Mouse (Mus musculus) MEL (cell line): ENCODE results near the gene Epn3. TPM values are rescaled to one million over a fixed set of nuclear protein-coding genes. Genes with fewer than 3 reads are reported as not detected.

ENCODE experiments used
- DNase-seq: peaks from one replicate; pipeline ENCODE4 v3.0.0; 2011; ENCODE audit warnings: low read depth, low spot score
- H3K27ac ChIP-seq: 2 replicates; pipeline ENCODE4 v1.5.1; 2012; ENCODE audit warnings: low read depth, mild to moderate bottlenecking, control low read depth, low read length, moderate library complexity; ENCODE audit not compliant: control insufficient read depth
- H3K27me3 ChIP-seq, 2 experiments: fragments of 150-350 bp in 1 of 2; sonication (generic) in 1 of 2; 2 replicates each; pipeline ENCODE4 v1.6.1; 2012; ENCODE audit warnings: low read length in 2 of 2, mild to moderate bottlenecking in 2 of 2, improper control_type of control experiment in 1 of 2, moderate library complexity in 1 of 2; ENCODE audit not compliant: insufficient read depth in 2 of 2, control insufficient read depth in 1 of 2
- H3K36me3 ChIP-seq, 2 experiments: 2 replicates each; pipeline ENCODE4 v1.6.1; 2012 to 2014; ENCODE audit warnings: low read length in 2 of 2, improper control_type of control experiment in 1 of 2, inconsistent platforms in 1 of 2, mild to moderate bottlenecking in 1 of 2; ENCODE audit not compliant: insufficient read depth in 2 of 2, control insufficient read depth in 1 of 2
- H3K4me1 ChIP-seq, 2 experiments: fragments of 150-350 bp in 1 of 2; sonication (generic) in 1 of 2; 2 replicates each; pipeline ENCODE4 v1.6.1; 2012; ENCODE audit warnings: low read length in 2 of 2, improper control_type of control experiment in 1 of 2, mild to moderate bottlenecking in 1 of 2; ENCODE audit not compliant: insufficient read depth in 2 of 2, control insufficient read depth in 1 of 2
- H3K4me3 ChIP-seq, 2 experiments: fragments of 150-350 bp in 1 of 2; sonication (generic) in 1 of 2; 2 replicates each; pipeline ENCODE4 v1.5.1; 2012; ENCODE audit warnings: low read depth in 2 of 2, low read length in 2 of 2, mild to moderate bottlenecking in 2 of 2, moderate library complexity in 2 of 2, control low read depth in 1 of 2, improper control_type of control experiment in 1 of 2; ENCODE audit not compliant: control insufficient read depth in 1 of 2, insufficient read depth in 1 of 2
- H3K79me2 ChIP-seq: 2 replicates; pipeline ENCODE4 v1.6.1; 2012; ENCODE audit warnings: mild to moderate bottlenecking, low read length, moderate library complexity; ENCODE audit not compliant: control insufficient read depth, poor library complexity, insufficient read depth
- H3K9ac ChIP-seq: 2 replicates; pipeline ENCODE4 v1.6.1; 2012; ENCODE audit warnings: low read depth, mild to moderate bottlenecking, control low read depth, low read length, moderate library complexity; ENCODE audit not compliant: control insufficient read depth, poor library complexity, severe bottlenecking
- H3K9me3 ChIP-seq: fragments of 150-350 bp; sonication (generic); replicated peaks from 2 replicates; pipeline ENCODE4 v1.6.1; 2012; ENCODE audit warnings: mild to moderate bottlenecking, low read length, improper control_type of control experiment, moderate library complexity; ENCODE audit not compliant: insufficient read depth
- BHLHE40 ChIP-seq: IDR thresholded peaks from 2 replicates; pipeline ENCODE4 v1.6.1; 2012; ENCODE audit warnings: low read depth, mild to moderate bottlenecking, inconsistent platforms, low read length, improper control_type of control experiment, borderline replicate concordance
- ELF1 ChIP-seq: IDR thresholded peaks from 2 replicates; pipeline ENCODE4 v1.6.1; 2014; ENCODE audit warnings: low read depth, mild to moderate bottlenecking, inconsistent platforms, low read length, improper control_type of control experiment, moderate library complexity
- EP300 ChIP-seq, 2 experiments: IDR thresholded peaks; 2 replicates each; pipeline ENCODE4 v1.6.1; 2011; ENCODE audit warnings: improper control_type of control experiment in 2 of 2, low read length in 2 of 2, low read depth in 1 of 2, mild to moderate bottlenecking in 1 of 2
- MAX ChIP-seq: IDR thresholded peaks from 2 replicates; pipeline ENCODE4 v1.6.1; 2011; ENCODE audit warnings: low read length, improper control_type of control experiment
- MAZ ChIP-seq: IDR thresholded peaks from 2 replicates; pipeline ENCODE4 v1.6.1; 2012; ENCODE audit warnings: low read depth, mild to moderate bottlenecking, inconsistent platforms, low read length, improper control_type of control experiment
- MEF2A ChIP-seq: IDR thresholded peaks from 2 replicates; pipeline ENCODE4 v1.6.1; 2014; ENCODE audit warnings: low read depth, mild to moderate bottlenecking, inconsistent platforms, low read length, improper control_type of control experiment; ENCODE audit not compliant: poor library complexity, insufficient replicate concordance, severe bottlenecking; ENCODE audit errors: extremely low read depth
- MXI1 ChIP-seq: IDR thresholded peaks from 2 replicates; pipeline ENCODE4 v1.6.1; 2011; ENCODE audit warnings: mild to moderate bottlenecking, low read depth, low read length, improper control_type of control experiment
- MYB ChIP-seq: IDR thresholded peaks from 2 replicates; pipeline ENCODE4 v1.6.1; 2011; ENCODE audit warnings: mild to moderate bottlenecking, low read depth, low read length, improper control_type of control experiment
- MYC ChIP-seq: IDR thresholded peaks from 2 replicates; pipeline ENCODE4 v1.6.1; 2011; ENCODE audit warnings: low read depth, mild to moderate bottlenecking, low read length, improper control_type of control experiment, moderate library complexity
- POLR2AphosphoS2 ChIP-seq: IDR thresholded peaks from 2 replicates; pipeline ENCODE4 v1.6.1; 2011; ENCODE audit warnings: low read length, improper control_type of control experiment
- POLR2AphosphoS5 ChIP-seq: IDR thresholded peaks from 2 replicates; pipeline ENCODE4 v1.6.1; 2012; ENCODE audit warnings: low read depth, borderline replicate concordance, mild to moderate bottlenecking, inconsistent platforms, low read length, moderate library complexity, mixed read lengths
- RAD21 ChIP-seq: IDR thresholded peaks from 2 replicates; pipeline ENCODE4 v1.6.1; 2011; ENCODE audit warnings: mild to moderate bottlenecking, low read depth, low read length, improper control_type of control experiment
- RCOR1 ChIP-seq: IDR thresholded peaks from 2 replicates; pipeline ENCODE4 v1.6.1; 2012; ENCODE audit warnings: low read depth, mild to moderate bottlenecking, inconsistent platforms, low read length, improper control_type of control experiment
- SIN3A ChIP-seq: IDR thresholded peaks from 2 replicates; pipeline ENCODE4 v1.6.1; 2012; ENCODE audit warnings: low read length, improper control_type of control experiment, inconsistent platforms
- TAL1 ChIP-seq: IDR thresholded peaks from 2 replicates; pipeline ENCODE4 v1.6.1; 2012; ENCODE audit warnings: mild to moderate bottlenecking, inconsistent platforms, low read length, moderate library complexity, mixed read lengths
- TBP ChIP-seq: IDR thresholded peaks from 2 replicates; pipeline ENCODE4 v1.8.0; 2011; ENCODE audit warnings: low read depth, low read length, improper control_type of control experiment
- TCF12 ChIP-seq: IDR thresholded peaks from 2 replicates; pipeline ENCODE4 v1.6.1; 2014; ENCODE audit warnings: low read depth, mild to moderate bottlenecking, inconsistent platforms, low read length, improper control_type of control experiment, moderate library complexity
- UBTF ChIP-seq: IDR thresholded peaks from 2 replicates; pipeline ENCODE4 v1.6.1; 2012; ENCODE audit warnings: low read depth, mild to moderate bottlenecking, inconsistent platforms, low read length, improper control_type of control experiment, moderate library complexity, borderline replicate concordance; ENCODE audit not compliant: insufficient read depth
- ZNF384 ChIP-seq: IDR thresholded peaks from 2 replicates; pipeline ENCODE4 v1.6.1; 2012; ENCODE audit warnings: low read depth, mild to moderate bottlenecking, inconsistent platforms, low read length, improper control_type of control experiment
- polyA plus RNA-seq, 2 experiments: library from polyadenylated mRNA; stranded (reverse) in 1 of 2; unstranded in 1 of 2; fragments of >175 nt in 1 of 2; fragments of >200 nt in 1 of 2; gene quantifications; 2 replicates each; pipeline versions ENCODE4 v1.2.1 to v1.2.4; 2012; ENCODE audit warnings: low replicate concordance in 2 of 2, low read depth in 1 of 2; ENCODE audit not compliant: insufficient read length in 2 of 2, insufficient read depth in 1 of 2, missing spikeins in 1 of 2
- total RNA-seq: library from RNA; depleted of rRNA; stranded (reverse); fragments of 300-350 nt; gene quantifications from 2 replicates; pipeline ENCODE4 v1.2.3, GENCODE M21; 2012

Gene Epn3
- total and polyA plus RNA-seq, 3 experiments: not detected

- TF ChIP-seq MXI1: 0 out of 2 replicates have a peak, but pooled peaks have one; percentile 19
- no peak for TF ChIP-seq RAD21
- TF ChIP-seq UBTF: 0 out of 2 replicates have a peak, but pooled peaks have one; percentile 57
- peak; percentile 70; the same call in 1 of the 2 replicates for TF ChIP-seq MAZ
- H3K79me2 ChIP-seq: no peaks in the 10 kb centered on the region
- H3K36me3 ChIP-seq: no peaks in the 10 kb centered on the region
- peak; percentile 88 for DNase-seq
- H3K9ac ChIP-seq: no peak within 1 kb of the TSS
- H3K27me3 ChIP-seq: peaks cover 5 to 12% of the 10 kb centered on the region in 2 experiments; a peak in 3 of 4 replicates
- H3K4me3 ChIP-seq: peak within 1 kb of the TSS; percentile 16 to 35; a peak in 3 of 4 replicates
- no peaks in the 10 kb centered on the region for H3K4me1 ChIP-seq
- no peak within 1 kb of the TSS for H3K27ac ChIP-seq
- no peaks in the 10 kb centered on the region for H3K9me3 ChIP-seq
These were observed 25.8 kb downstream of the Epn3 start, which contains the start of gene Cacna1g for GRCm38 (mm10) chr11:94473707-94474543. Gene Cacna1g, minus strand, starts transcription at chr11:94474198.

- Histone ChIP-seq H3K9ac (no peak overlapping the region), H3K36me3 (no peaks in the 10 kb centered on the region), H3K79me2 (no peaks in the 10 kb centered on the region), H3K27me3 (peaks cover 4 to 8% of the 10 kb centered on the region in 2 experiments; a peak in 3 of 4 replicates), H3K4me3 (no peak overlapping the region), H3K9me3 (no peaks in the 10 kb centered on the region), H3K27ac (no peak overlapping the region), H3K4me1 (no peaks in the 10 kb centered on the region)
- TF ChIP-seq MYB (no peak), RAD21 (no peak), TAL1 (no peak)
- DNase-seq: no peak
These were observed 26.7 kb downstream of the Epn3 start for GRCm38 (mm10) chr11:94472916-94473706.

- Histone ChIP-seq H3K79me2 (no peaks in the 10 kb centered on the region), H3K27me3 (peaks cover 2 to 4% of the 10 kb centered on the region in 2 experiments; a peak in 3 of 4 replicates), H3K4me3 (no peak overlapping the region), H3K36me3 (no peaks in the 10 kb centered on the region), H3K9me3 (no peaks in the 10 kb centered on the region), H3K4me1 (no peaks in the 10 kb centered on the region), H3K27ac (no peak overlapping the region), H3K9ac (no peak overlapping the region)
- DNase-seq: no peak
- no peak for TF ChIP-seq MAX
- TF ChIP-seq ELF1: no peak
- no peak for TF ChIP-seq TCF12
- TF ChIP-seq RCOR1: no peak
- TF ChIP-seq MYC: no peak
- TF ChIP-seq RAD21: no peak
- TF ChIP-seq MEF2A: no peak
- no peak for TF ChIP-seq SIN3A
- no peak for TF ChIP-seq MXI1
- TF ChIP-seq POLR2AphosphoS2: no peak
- no peak for TF ChIP-seq BHLHE40
- no peak for TF ChIP-seq TAL1
- no peak for TF ChIP-seq POLR2AphosphoS5
- TF ChIP-seq TBP: no peak
- TF ChIP-seq EP300 (IDR thresholded peaks at IDR 0.05; ENCODE audit: low read depth in 1 of 2, low read length in 2 of 2): no peak
- TF ChIP-seq ZNF384: no peak
These were observed 27.2 kb downstream of the Epn3 start for GRCm38 (mm10) chr11:94472585-94472915.
